Mouse (Mus musculus) hindbrain, embryonic 10.5 days (tissue): ENCODE data around the gene Ppp2r5a. TPM values are rescaled to one million over a fixed set of nuclear protein-coding genes. Genes with fewer than 3 reads are reported as not detected.

Experiments
- DNase-seq: peaks from one replicate; pipeline ENCODE4 v3.0.0-alpha.2; 2017; ENCODE audit warnings: low spot score
- H3K27ac ChIP-seq: fragments of 300-500 bp; sonication (generic); 2 replicates; pipeline ENCODE4 v1.5.1; 2016; ENCODE audit warnings: mild to moderate bottlenecking, moderate library complexity
- H3K27me3 ChIP-seq: fragments of 300-500 bp; sonication (generic); 2 replicates; pipeline ENCODE4 v1.6.1; 2016; ENCODE audit warnings: mild to moderate bottlenecking; ENCODE audit not compliant: poor library complexity, insufficient read depth, severe bottlenecking
- H3K36me3 ChIP-seq: fragments of 300-500 bp; sonication (generic); 2 replicates; pipeline ENCODE4 v1.6.1; 2016; ENCODE audit warnings: mild to moderate bottlenecking, moderate library complexity
- H3K4me1 ChIP-seq: fragments of 300-500 bp; sonication (generic); replicated peaks from 2 replicates; pipeline ENCODE4 v1.6.1; 2016; ENCODE audit warnings: mild to moderate bottlenecking
- H3K4me3 ChIP-seq: fragments of 300-500 bp; sonication (generic); 2 replicates; pipeline ENCODE4 v1.5.1; 2016; ENCODE audit warnings: mild to moderate bottlenecking, moderate library complexity
- H3K9me3 ChIP-seq: fragments of 300-500 bp; sonication (generic); 2 replicates; pipeline ENCODE4 v1.6.1; 2016; ENCODE audit warnings: mild to moderate bottlenecking, moderate library complexity
- WGBS: fragments of 180-500 bp; shearing (Covaris S2); methylation state at CpG from one replicate; pipeline ENCODE4 v1.1.7; 2016; 5-methylcytosine and 5-hydroxymethylcytosine counted together
- polyA plus RNA-seq: library from polyadenylated mRNA; unstranded; fragments of >200 nt; fragmentation: Nextera tagmentation; extraction: Ambion mirVana; gene quantifications from 2 replicates; pipeline ENCODE4 v1.2.1, GENCODE M21; 2016

Gene Ppp2r5a
- polyA plus RNA-seq, 1 experiment from 2014 or later = 8.0 TPM

DNA sequence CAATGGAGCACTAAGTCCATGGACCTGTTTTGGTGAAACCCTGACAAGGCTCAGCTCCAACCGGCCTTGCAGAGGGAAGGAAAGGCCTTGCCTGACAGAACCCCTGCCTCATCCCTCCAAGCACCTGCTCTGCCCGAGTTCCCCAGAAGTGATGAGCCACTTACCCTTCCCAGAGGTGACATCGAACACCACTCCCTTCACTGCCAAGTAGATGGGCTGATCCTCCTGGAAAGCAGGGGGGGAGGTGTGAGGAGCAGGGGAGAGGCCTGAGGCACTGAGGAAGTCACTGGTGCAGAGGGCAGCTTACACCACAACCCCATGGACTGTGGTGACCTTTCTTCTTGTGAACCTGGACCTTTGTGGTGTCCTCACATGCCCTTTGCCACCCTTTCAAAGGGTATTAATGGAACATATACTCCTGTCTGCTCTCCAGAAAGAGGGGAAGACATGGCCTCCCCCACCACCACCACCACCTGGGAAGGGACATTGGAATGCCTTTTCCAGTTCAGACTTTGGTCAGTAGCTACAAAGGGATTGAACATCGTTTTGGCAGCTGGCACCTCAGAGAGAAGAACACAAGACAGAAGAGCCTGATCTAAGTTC is 91.7 kb downstream of the Ppp2r5a start:
- Histone ChIP-seq H3K9me3 (no peaks in the 10 kb centered on the region), H3K36me3 (peaks cover 18% of the 10 kb centered on the region), H3K27ac (no peak overlapping the region), H3K27me3 (no peaks in the 10 kb centered on the region), H3K4me1 (peaks cover 9% of the 10 kb centered on the region), H3K4me3 (no peak overlapping the region)
- 72% methylated on average over 4 of the region's 4 CpGs for WGBS
- DNase-seq = no peak

DNA sequence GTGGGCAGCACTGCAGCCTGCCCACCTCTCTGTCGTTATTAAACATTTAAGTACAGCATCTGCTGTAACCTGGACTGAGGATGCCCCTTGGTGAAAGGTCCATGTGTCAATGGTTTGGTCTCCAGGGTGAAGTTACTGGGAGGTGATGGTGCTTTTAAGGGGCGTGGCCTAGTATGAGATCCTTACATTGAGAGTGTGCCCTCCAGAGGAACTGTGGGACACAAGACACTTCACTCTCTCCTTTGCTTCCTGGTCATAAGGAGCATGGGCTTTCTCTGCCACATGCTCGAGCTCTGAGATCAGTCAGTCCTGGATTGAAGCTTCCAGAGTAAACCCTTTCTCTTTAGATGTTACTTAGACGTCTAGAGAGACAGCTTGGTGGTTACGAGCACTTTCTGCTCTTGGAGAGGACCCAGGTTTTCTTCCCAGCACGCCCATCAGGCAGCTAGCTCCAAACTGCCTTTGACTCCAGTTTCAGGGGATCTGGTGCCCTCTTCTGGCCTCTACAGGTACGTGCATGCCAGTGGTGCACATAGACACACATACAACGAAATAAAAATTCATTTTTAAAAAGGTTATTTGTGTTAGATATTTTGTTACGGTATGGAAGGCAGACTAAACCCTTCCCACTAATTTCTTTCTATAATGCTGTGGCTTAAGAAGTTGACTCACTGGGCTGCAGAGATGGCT is 95.2 kb downstream of the Ppp2r5a start:
- Histone ChIP-seq H3K36me3 (peaks cover 21% of the 10 kb centered on the region), H3K4me3 (no peak overlapping the region), H3K27me3 (no peaks in the 10 kb centered on the region), H3K27ac (no peak overlapping the region), H3K9me3 (no peaks in the 10 kb centered on the region), H3K4me1 (peaks cover 5% of the 10 kb centered on the region)
- 83% methylated on average over 9 of the region's 9 CpGs for WGBS
- no peak for DNase-seq

DNA sequence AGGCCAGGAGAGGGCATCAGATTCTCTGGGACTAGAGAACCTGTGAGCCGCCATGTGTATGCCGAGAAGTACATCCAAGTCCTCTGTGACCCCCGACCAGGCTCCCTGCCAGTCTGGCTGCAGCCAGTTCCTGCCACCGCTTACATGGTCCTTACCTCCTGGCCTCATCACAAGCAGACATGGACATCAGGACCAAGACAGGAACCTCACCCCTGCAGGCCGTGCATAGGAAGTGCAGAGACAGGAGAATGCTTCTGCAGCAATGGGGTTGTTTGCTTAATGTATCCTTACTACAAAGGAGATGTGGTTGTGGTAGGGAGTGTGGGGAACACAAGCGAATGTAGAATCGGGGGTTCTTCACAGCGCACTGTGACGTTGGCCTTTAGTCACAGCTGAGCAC is 96.8 kb downstream of the Ppp2r5a start:
- no peaks in the 10 kb centered on the region for H3K27me3 ChIP-seq
- peaks cover 21% of the 10 kb centered on the region for H3K36me3 ChIP-seq
- WGBS = 86% methylated on average over 9 of the region's 9 CpGs
- H3K4me3 ChIP-seq = no peak overlapping the region
- H3K27ac ChIP-seq = no peak overlapping the region
- no peak for DNase-seq
- no peaks in the 10 kb centered on the region for H3K9me3 ChIP-seq
- H3K4me1 ChIP-seq = peaks cover 6% of the 10 kb centered on the region

DNA sequence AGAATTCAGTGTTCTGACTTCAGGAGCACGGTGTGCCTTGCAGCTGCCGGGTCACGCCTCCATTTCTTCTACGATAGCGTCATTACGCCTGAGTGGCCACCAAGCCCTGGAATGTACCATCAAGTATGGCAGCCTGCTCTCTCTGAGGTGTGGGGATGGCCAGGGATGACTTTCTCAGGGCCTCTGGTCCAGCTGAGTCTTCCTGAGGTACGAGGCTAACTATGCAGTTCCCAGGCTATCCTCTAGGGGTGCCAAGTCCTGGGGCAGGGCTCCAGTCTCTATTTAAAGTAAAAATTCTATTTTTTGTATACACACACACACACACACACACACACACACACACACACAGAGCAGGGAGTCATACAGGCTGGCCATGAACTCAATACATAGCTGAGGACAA is 97.5 kb downstream of the Ppp2r5a start:
- WGBS = 71% methylated on average over 7 of the region's 7 CpGs
- H3K27me3 ChIP-seq = no peaks in the 10 kb centered on the region
- peak; percentile 30 for DNase-seq
- no peak overlapping the region for H3K4me3 ChIP-seq
- H3K36me3 ChIP-seq = peaks cover 21% of the 10 kb centered on the region
- no peaks in the 10 kb centered on the region for H3K9me3 ChIP-seq
- peaks cover 6% of the 10 kb centered on the region for H3K4me1 ChIP-seq
- no peak overlapping the region for H3K27ac ChIP-seq

DNA sequence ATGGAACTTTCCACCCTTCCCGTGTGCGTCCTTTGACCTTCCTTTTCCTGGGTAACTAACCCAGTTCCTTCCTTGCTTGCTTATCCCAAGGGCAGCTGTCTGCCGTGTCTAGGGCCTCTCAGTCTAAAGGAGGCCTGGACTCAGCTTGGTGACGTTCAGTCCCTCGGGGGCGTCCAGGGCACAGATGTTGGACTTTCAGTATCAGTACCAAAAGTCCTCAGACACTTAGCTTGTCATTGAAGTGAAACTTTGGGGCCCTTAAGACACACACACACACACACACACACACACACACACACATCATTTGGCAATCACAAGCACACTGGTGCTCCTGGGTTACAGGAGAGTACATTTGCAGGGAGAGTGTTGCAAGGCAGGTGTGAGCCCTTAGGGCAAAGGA is 98.9 kb downstream of the Ppp2r5a start:
- peaks cover 10% of the 10 kb centered on the region for H3K4me1 ChIP-seq
- no peak for DNase-seq
- no peaks in the 10 kb centered on the region for H3K9me3 ChIP-seq
- 65% methylated on average over 6 of the region's 6 CpGs for WGBS
- peaks cover 19% of the 10 kb centered on the region for H3K36me3 ChIP-seq
- no peaks in the 10 kb centered on the region for H3K27me3 ChIP-seq
- no peak overlapping the region for H3K27ac ChIP-seq
- H3K4me3 ChIP-seq = no peak overlapping the region

DNA sequence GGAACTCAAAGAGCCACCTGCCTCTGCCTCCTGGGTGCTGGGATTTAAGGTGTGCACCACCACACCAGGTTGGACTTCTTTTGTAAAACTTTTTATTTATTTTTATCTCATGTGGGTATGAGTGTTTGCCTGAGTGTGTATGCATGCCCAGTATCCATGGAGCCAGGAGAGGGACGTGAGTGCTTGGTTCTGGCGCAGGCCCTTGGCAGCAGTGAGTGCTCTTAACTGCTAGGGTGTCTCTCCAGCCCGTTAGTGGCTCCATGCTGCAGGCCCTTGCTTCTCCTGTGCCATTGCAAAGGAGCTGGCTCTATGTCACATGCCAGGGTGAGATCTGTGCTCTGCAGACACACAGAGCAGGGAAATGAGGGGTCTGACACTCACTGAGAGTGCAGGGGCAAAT is 99.3 kb downstream of the Ppp2r5a start:
- H3K4me1 ChIP-seq = peaks cover 13% of the 10 kb centered on the region
- WGBS = 67% methylated on average over 3 of the region's 3 CpGs
- peaks cover 17% of the 10 kb centered on the region for H3K36me3 ChIP-seq
- H3K9me3 ChIP-seq = no peaks in the 10 kb centered on the region
- H3K4me3 ChIP-seq = no peak overlapping the region
- H3K27ac ChIP-seq = no peak overlapping the region
- no peaks in the 10 kb centered on the region for H3K27me3 ChIP-seq
- no peak for DNase-seq

Other genes with a start within 250 kb of the Ppp2r5a start
- not detected in 2 replicates for gene Fam71a, start 238.5 kb downstream of the Ppp2r5a start, polyA plus RNA-seq
- 2.4 and 2.9 TPM in 2 replicates for gene Atf3, start 185.2 kb downstream of the Ppp2r5a start, polyA plus RNA-seq
- gene Nenf, start 85.1 kb downstream of the Ppp2r5a start, polyA plus RNA-seq = 58.6 and 75.5 TPM in 2 replicates
- gene Tmem206, start 77.4 kb downstream of the Ppp2r5a start, polyA plus RNA-seq = 30.5 and 36.6 TPM in 2 replicates
- 55.7 and 74.0 TPM in 2 replicates for gene Dtl, start 172.3 kb upstream of the Ppp2r5a start, polyA plus RNA-seq
- 67.4 and 73.6 TPM in 2 replicates for gene Ints7, start 172.4 kb upstream of the Ppp2r5a start, polyA plus RNA-seq